Mouse (Mus musculus): ENCODE results near the gene Ankrd33b. TPM values are rescaled to one million over a fixed set of nuclear protein-coding genes. Genes with fewer than 3 reads are reported as not detected.

Gene Ankrd33b
- polyA plus RNA-seq, 1 experiment: 0.66 TPM

DNA sequence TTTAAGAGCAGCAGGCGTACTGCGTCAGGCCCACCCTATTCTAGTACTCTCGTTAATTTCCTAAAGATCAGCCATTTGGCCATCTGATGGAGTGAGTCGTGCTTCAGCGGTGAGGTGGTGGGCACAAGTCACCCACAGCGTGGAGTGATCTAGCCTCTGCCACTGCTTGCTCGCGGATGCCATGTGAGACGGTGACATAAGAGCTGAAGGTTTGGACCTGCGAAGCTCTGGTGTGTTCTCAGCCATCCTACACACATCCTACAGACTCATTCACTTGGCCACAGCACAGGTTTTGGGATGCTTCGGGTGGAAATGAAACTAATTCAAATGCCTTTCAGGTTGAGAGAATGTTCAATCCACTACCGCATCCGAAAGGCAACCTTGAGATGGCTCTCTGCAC, 31.2 kb upstream of the Ankrd33b start:
- TF ChIP-seq POLR2A (IDR thresholded peaks at IDR 0.05; ENCODE audit: borderline replicate concordance, extremely low read depth, insufficient read depth, insufficient read length, poor library complexity, severe bottlenecking): no peak
- TF ChIP-seq CTCF (IDR thresholded peaks at IDR 0.05; ENCODE audit: borderline replicate concordance, extremely low read depth, insufficient read depth, insufficient read length): no peak
- DNase-seq (ENCODE audit: low read depth): no peak

GRCm38 (mm10) chr15:31397379-31397778, 29.9 kb upstream of the Ankrd33b start:
- DNase-seq (ENCODE audit: low read depth): no peak
- TF ChIP-seq POLR2A (IDR thresholded peaks at IDR 0.05; ENCODE audit: borderline replicate concordance, extremely low read depth, insufficient read depth, insufficient read length, poor library complexity, severe bottlenecking): no peak
- TF ChIP-seq CTCF (IDR thresholded peaks at IDR 0.05; ENCODE audit: borderline replicate concordance, extremely low read depth, insufficient read depth, insufficient read length): no peak

DNA sequence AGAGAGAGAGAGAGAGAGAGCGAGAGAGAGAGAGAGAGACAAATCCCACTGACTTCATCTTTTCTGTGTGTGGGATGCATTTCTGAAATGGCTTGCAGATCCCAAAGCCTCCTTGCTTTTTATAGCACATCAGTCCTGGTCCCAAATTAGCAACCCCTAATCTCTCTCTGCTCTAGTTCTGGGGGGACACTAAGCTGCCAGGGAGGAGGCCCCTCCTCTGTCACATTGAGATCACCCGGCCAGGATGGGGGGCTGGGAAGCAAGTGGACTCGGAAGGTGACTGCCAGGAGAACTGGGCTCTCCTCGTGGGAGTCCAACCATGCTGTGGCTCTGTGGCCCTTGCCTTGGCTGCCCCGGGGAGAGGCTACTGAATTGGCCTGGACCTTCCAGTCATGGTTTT, 29.2 kb upstream of the Ankrd33b start:
- DNase-seq (ENCODE audit: low read depth): no peak
- TF ChIP-seq POLR2A (IDR thresholded peaks at IDR 0.05; ENCODE audit: borderline replicate concordance, extremely low read depth, insufficient read depth, insufficient read length, poor library complexity, severe bottlenecking) (no peak), CTCF (IDR thresholded peaks at IDR 0.05; ENCODE audit: borderline replicate concordance, extremely low read depth, insufficient read depth, insufficient read length) (no peak)

- DNase-seq (ENCODE audit: low read depth): no peak
These were observed 28.5 kb upstream of the Ankrd33b start for GRCm38 (mm10) chr15:31395986-31396385.

DNA sequence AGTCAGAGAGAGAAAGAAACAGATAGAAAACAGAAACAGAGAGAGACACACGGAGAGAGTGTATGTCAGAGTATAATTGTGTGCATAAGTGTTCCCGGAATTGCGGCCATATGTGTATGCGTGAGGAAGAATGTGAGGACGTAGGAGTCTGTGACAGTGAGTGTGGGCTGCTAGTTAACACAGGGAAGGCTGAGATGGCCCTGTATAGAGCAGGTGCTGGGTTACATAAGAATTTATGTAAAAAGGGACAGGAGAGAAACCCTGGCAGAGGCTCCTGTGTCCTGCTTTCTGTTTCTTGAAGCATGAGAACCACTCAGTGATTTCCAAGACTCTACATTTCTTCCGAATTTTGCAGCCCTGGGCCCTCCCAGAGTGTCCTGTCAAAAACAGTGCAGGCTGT, 25.9 kb upstream of the Ankrd33b start:
- TF ChIP-seq CTCF (IDR thresholded peaks at IDR 0.05; ENCODE audit: borderline replicate concordance, extremely low read depth, insufficient read depth, insufficient read length) (no peak), POLR2A (IDR thresholded peaks at IDR 0.05; ENCODE audit: borderline replicate concordance, extremely low read depth, insufficient read depth, insufficient read length, poor library complexity, severe bottlenecking) (no peak)
- no peak for DNase-seq (ENCODE audit: low read depth)

More at GRCm38 (mm10) chr15:31395986-31396385, 28.5 kb upstream of the Ankrd33b start:
- no peak for TF ChIP-seq POLR2A (IDR thresholded peaks at IDR 0.05; ENCODE audit: borderline replicate concordance, extremely low read depth, insufficient read depth, insufficient read length, poor library complexity, severe bottlenecking)

- TF ChIP-seq CTCF (IDR thresholded peaks at IDR 0.05; ENCODE audit: borderline replicate concordance, extremely low read depth, insufficient read depth, insufficient read length) (no peak), POLR2A (IDR thresholded peaks at IDR 0.05; ENCODE audit: borderline replicate concordance, extremely low read depth, insufficient read depth, insufficient read length, poor library complexity, severe bottlenecking) (no peak)
- no peak for DNase-seq (ENCODE audit: low read depth)
These were observed 25.2 kb upstream of the Ankrd33b start for GRCm38 (mm10) chr15:31392705-31393104.

DNA sequence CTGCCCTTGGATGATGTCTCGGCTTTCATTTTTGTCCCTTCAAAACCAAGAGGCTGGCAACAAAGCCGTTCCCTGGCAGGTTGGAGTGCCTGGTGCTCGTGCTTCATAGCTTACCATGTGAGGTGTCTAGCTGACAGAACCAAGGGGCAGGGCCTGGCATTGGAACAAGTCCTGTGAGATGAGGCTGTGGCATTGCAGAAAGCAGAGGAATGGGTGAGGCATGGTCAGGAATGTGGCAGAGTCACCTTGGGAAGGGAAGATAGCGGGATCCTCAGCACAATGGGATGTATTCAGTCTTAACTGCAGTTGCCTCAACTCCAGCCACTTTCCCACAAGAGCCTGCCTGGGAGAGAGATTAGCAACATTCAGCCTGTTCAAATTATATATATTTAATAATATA, 24.6 kb upstream of the Ankrd33b start:
- no peak for DNase-seq (ENCODE audit: low read depth)
- no peak for TF ChIP-seq CTCF (IDR thresholded peaks at IDR 0.05; ENCODE audit: borderline replicate concordance, extremely low read depth, insufficient read depth, insufficient read length)
- no peak for TF ChIP-seq POLR2A (IDR thresholded peaks at IDR 0.05; ENCODE audit: borderline replicate concordance, extremely low read depth, insufficient read depth, insufficient read length, poor library complexity, severe bottlenecking)

DNA sequence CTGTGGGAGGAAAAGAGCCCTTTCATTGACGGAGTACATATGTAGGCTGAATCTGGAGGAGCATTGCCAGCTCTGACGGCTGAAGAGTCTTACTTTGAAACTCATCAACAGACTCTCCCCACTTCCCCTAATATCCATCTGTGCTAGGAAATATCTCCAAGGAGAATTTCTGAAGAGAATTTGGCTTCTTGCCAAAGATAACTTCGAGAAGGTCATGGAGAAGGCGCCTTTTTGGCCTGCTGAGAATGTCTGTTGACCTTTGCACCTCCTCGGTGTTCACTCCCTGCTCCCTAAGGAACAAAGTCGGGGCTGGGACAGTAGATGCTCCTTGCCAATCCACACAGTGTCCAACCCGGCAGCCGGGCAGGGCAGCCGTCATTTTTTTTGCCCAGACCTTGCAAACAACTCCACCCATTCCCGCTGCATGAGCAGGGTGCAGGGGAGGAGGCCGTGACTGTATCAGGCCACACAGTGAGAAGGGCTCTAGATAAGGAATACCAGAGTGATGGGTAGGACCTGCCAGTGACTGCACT, 14.5 kb upstream of the Ankrd33b start:
- DNase-seq (ENCODE audit: low read depth): peak; percentile 14
- no peak for TF ChIP-seq CTCF (IDR thresholded peaks at IDR 0.05; ENCODE audit: borderline replicate concordance, extremely low read depth, insufficient read depth, insufficient read length)
- TF ChIP-seq POLR2A (IDR thresholded peaks at IDR 0.05; ENCODE audit: borderline replicate concordance, extremely low read depth, insufficient read depth, insufficient read length, poor library complexity, severe bottlenecking): no peak

DNA sequence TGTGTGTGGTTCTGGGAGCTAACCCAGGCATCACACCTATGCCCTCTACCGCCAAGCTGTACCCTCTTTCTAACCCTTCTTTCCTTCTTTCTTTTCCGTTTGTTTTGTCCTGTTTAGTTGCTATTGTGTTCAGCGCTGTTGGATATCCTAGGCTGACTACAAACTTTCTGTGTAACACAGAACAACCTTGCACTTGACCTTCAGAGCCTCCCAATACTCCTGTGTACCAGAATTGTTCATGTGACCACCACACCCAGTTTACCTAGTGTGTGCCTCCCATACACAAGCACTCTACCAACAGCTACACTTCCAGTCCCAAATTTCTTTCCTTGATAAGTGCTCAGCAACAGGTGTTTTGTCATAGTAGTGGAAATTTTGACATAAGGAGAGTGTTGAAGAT, 11.9 kb upstream of the Ankrd33b start:
- TF ChIP-seq POLR2A (IDR thresholded peaks at IDR 0.05; ENCODE audit: borderline replicate concordance, extremely low read depth, insufficient read depth, insufficient read length, poor library complexity, severe bottlenecking) (no peak), CTCF (IDR thresholded peaks at IDR 0.05; ENCODE audit: borderline replicate concordance, extremely low read depth, insufficient read depth, insufficient read length) (no peak)
- DNase-seq (ENCODE audit: low read depth): no peak

GRCm38 (mm10) chr15:31375212-31375611, 7.7 kb upstream of the Ankrd33b start:
- DNase-seq (ENCODE audit: low read depth): no peak
- no peak for TF ChIP-seq POLR2A (IDR thresholded peaks at IDR 0.05; ENCODE audit: borderline replicate concordance, extremely low read depth, insufficient read depth, insufficient read length, poor library complexity, severe bottlenecking)
- no peak for TF ChIP-seq CTCF (IDR thresholded peaks at IDR 0.05; ENCODE audit: borderline replicate concordance, extremely low read depth, insufficient read depth, insufficient read length)

- no peak for DNase-seq (ENCODE audit: low read depth)
These were observed 1.6 kb upstream of the Ankrd33b start for GRCm38 (mm10) chr15:31369125-31369612.

DNA sequence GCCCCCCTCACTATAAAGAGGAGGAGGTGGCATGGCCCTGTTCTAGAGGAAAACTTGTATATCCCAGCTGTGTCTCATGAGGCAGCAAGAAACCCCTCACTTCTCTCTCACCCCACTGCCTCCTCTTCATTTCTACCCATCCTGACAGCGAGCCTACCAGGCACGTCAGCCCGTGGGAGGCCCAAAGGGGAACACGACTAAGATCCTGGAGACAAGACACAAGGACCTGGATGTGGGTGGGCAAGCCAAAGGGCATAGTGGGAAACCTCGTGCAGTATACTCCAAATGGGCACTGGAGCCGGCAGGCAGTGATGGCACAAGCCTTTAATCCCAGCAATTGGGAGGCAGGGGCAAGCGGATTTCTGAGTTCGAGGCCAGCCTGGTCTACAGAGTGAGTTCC, 1.0 kb upstream of the Ankrd33b start:
- DNase-seq (ENCODE audit: low read depth): no peak
- TF ChIP-seq POLR2A (IDR thresholded peaks at IDR 0.05; ENCODE audit: borderline replicate concordance, extremely low read depth, insufficient read depth, insufficient read length, poor library complexity, severe bottlenecking) (no peak), CTCF (IDR thresholded peaks at IDR 0.05; ENCODE audit: borderline replicate concordance, extremely low read depth, insufficient read depth, insufficient read length) (no peak)

More at GRCm38 (mm10) chr15:31369125-31369612, 1.6 kb upstream of the Ankrd33b start:
- TF ChIP-seq CTCF (IDR thresholded peaks at IDR 0.05; ENCODE audit: borderline replicate concordance, extremely low read depth, insufficient read depth, insufficient read length) (no peak), POLR2A (IDR thresholded peaks at IDR 0.05; ENCODE audit: borderline replicate concordance, extremely low read depth, insufficient read depth, insufficient read length, poor library complexity, severe bottlenecking) (no peak)
